Mouse (Mus musculus): ENCODE measurements at regions not wholly inside any gene's neighbourhood (a gene's known extent, or its start where the extent isn't known, plus 50 kb on each side); places are given as distances from the start of the nearest gene placed in this dataset.

- no peak for TF ChIP-seq CTCF (IDR thresholded peaks at IDR 0.05; ENCODE audit: control insufficient read depth, insufficient read depth, insufficient replicate concordance, low read depth, low read length)
- TF ChIP-seq POLR2A (IDR thresholded peaks at IDR 0.05; ENCODE audit: control insufficient read depth, low read depth, low read length): no peak
Measured at GRCm38 (mm10) chr6:37740982-37741889, 129.4 kb upstream of the Trim24 start.
